Mouse (Mus musculus) heart, postnatal 25 days (tissue): ENCODE measurements around the gene Gm19426. TPM values are rescaled to one million over a fixed set of nuclear protein-coding genes. Genes with fewer than 3 reads are reported as not detected.
"Not testable (repeated sequence)": the region's sequence is repeated elsewhere in the genome, so short reads cannot be mapped to it uniquely, and the experiment has no call there.

ENCODE experiments used
- DNase-seq: peaks from one replicate; pipeline ENCODE4 v3.0.0; 2022; ENCODE audit warnings: low spot score
- intact Hi-C: fragments of 180-260 bp; cut with DNase I; formaldehyde crosslinking; loops from one replicate; pipeline ENCODE4 v1.15.1; 2025
- total RNA-seq, 2 experiments: library from RNA; stranded (reverse); gene quantifications; 2 replicates each; pipeline ENCODE4 v1.2.3; 2021

The Gm19426 gene
- total RNA-seq, 2 experiments from 2014 or later, result 1.8 to 1.9 TPM

- DNase-seq, result no peak
- intact Hi-C loops, result loop anchor here (2.0 kb wide), 1 partner anchor 16 kb away; no protein-coding TSS in a partner anchor
Measured at GRCm38 (mm10) chr2:84757026-84757682, 13.7 kb upstream of the Gm19426 start.

GRCm38 (mm10) chr2:84756245-84756644 is 12.8 kb upstream of the Gm19426 start:
- intact Hi-C loops, result loop anchor here (2.0 kb wide), 1 partner anchor 15 kb away; no protein-coding TSS in a partner anchor
- DNase-seq, result no peak

GRCm38 (mm10) chr2:84750115-84750514 is 6.7 kb upstream of the Gm19426 start:
- no peak for DNase-seq
- intact Hi-C loops, result no loop called here

- no peak for DNase-seq
- intact Hi-C loops, result loop anchor here (5.0 kb wide), 1 partner anchor 53 kb away; the partner anchor contains the start of gene Ube2l6
Measured at GRCm38 (mm10) chr2:84744126-84744525, 671 bp upstream of the Gm19426 start.

GRCm38 (mm10) chr2:84742451-84743283 is 788 bp downstream of the Gm19426 start:
- no peak for DNase-seq
- intact Hi-C loops, result loop anchor here (5.0 kb wide), 1 partner anchor 55 kb away; the partner anchor contains the start of gene Ube2l6

GRCm38 (mm10) chr2:84741841-84742450 is 1.5 kb downstream of the Gm19426 start:
- intact Hi-C loops, result loop anchor here (2.0 to 5.0 kb wide), 2 partner anchors 15 to 55 kb away; partner anchors contain the start of gene Ube2l6
- no peak for DNase-seq

- intact Hi-C loops, result loop anchor here (2.0 to 5.0 kb wide), 2 partner anchors 16 to 57 kb away; partner anchors contain the start of gene Ube2l6
- no peak for DNase-seq
Measured at GRCm38 (mm10) chr2:84740608-84741333, 2.7 kb downstream of the Gm19426 start.

- intact Hi-C loops, result no loop called here
Measured at GRCm38 (mm10) chr2:84738271-84738911, 5.1 kb downstream of the Gm19426 start.

GRCm38 (mm10) chr2:84737451-84737925 is 6.0 kb downstream of the Gm19426 start:
- intact Hi-C loops, result no loop called here
- DNase-seq, result no peak

More at GRCm38 (mm10) chr2:84738271-84738911, 5.1 kb downstream of the Gm19426 start:
- no peak for DNase-seq

GRCm38 (mm10) chr2:84736312-84737161 is 6.9 kb downstream of the Gm19426 start:
- DNase-seq, result no peak
- intact Hi-C loops, result no loop called here

- intact Hi-C loops, result no loop called here
- no peak for DNase-seq
Measured at GRCm38 (mm10) chr2:84735346-84735920, 8.0 kb downstream of the Gm19426 start.

- DNase-seq, result no peak
- intact Hi-C loops, result no loop called here
Measured at GRCm38 (mm10) chr2:84734919-84735318, 8.5 kb downstream of the Gm19426 start.

GRCm38 (mm10) chr2:84734351-84734864 is 9.0 kb downstream of the Gm19426 start:
- intact Hi-C loops, result no loop called here
- no peak for DNase-seq

GRCm38 (mm10) chr2:84733579-84734300 is 9.7 kb downstream of the Gm19426 start, which contains the start of gene Ypel4:
Gene Ypel4 (plus strand): TSS chr2:84734058.
- intact Hi-C loops, result no loop called here
- DNase-seq, result peak; percentile 40

- no peak for DNase-seq
- intact Hi-C loops, result no loop called here
Measured at GRCm38 (mm10) chr2:84732394-84732793, 11.1 kb downstream of the Gm19426 start.

- intact Hi-C loops, result no loop called here
Measured at GRCm38 (mm10) chr2:84731206-84731605, 12.2 kb downstream of the Gm19426 start.

GRCm38 (mm10) chr2:84728191-84728590 is 15.3 kb downstream of the Gm19426 start:
- DNase-seq, intact Hi-C loops: not testable (repeated sequence)

More at GRCm38 (mm10) chr2:84731206-84731605, 12.2 kb downstream of the Gm19426 start:
- DNase-seq, result no peak
